Mouse (Mus musculus): ENCODE measurements around the gene Ift43. TPM values are rescaled to one million over a fixed set of nuclear protein-coding genes. Genes with fewer than 3 reads are reported as not detected.

Gene Ift43
- total and polyA plus RNA-seq, 3 experiments: 0.42 to 1.9 TPM; not detected in 1

GRCm38 (mm10) chr12:86203443-86204057 is 121.2 kb downstream of the Ift43 start:
- Histone ChIP-seq H3K36me3 (ENCODE audit: control insufficient read depth in 1 of 2, insufficient read depth in 2 of 2, low read length in 2 of 2) (no peaks in the 10 kb centered on the region), H3K9ac (ENCODE audit: control insufficient read depth, low read depth, low read length, poor library complexity, severe bottlenecking) (no peak overlapping the region), H3K79me2 (ENCODE audit: control insufficient read depth, insufficient read depth, low read length, poor library complexity) (no peaks in the 10 kb centered on the region), H3K4me1 (ENCODE audit: control insufficient read depth in 1 of 2, insufficient read depth in 2 of 2, low read length in 2 of 2) (no peaks in the 10 kb centered on the region), H3K9me3 (replicated peaks; ENCODE audit: insufficient read depth, low read length) (no peaks in the 10 kb centered on the region), H3K27ac (ENCODE audit: control insufficient read depth, low read depth, low read length) (no peak overlapping the region), H3K27me3 (ENCODE audit: control insufficient read depth in 1 of 2, insufficient read depth in 2 of 2, low read length in 2 of 2) (no peaks in the 10 kb centered on the region), H3K4me3 (ENCODE audit: control insufficient read depth in 1 of 2, insufficient read depth in 1 of 2, low read depth in 2 of 2, low read length in 2 of 2) (no peak overlapping the region)
- no peak for DNase-seq (ENCODE audit: low read depth, low spot score)
- TF ChIP-seq NELFE (IDR thresholded peaks at IDR 0.05; ENCODE audit: low read depth, low read length) (no peak), CHD2 (IDR thresholded peaks at IDR 0.05; ENCODE audit: low read length) (no peak), GATA1 (IDR thresholded peaks at IDR 0.05; ENCODE audit: low read depth, low read length) (no peak), MYC (IDR thresholded peaks at IDR 0.05; ENCODE audit: low read depth, low read length) (no peak), ETS1 (IDR thresholded peaks at IDR 0.05; ENCODE audit: low read depth, low read length) (no peak), HCFC1 (IDR thresholded peaks at IDR 0.05; ENCODE audit: low read depth, low read length) (no peak), GABPA (IDR thresholded peaks at IDR 0.05; ENCODE audit: low read depth, low read length) (no peak), SMC3 (IDR thresholded peaks at IDR 0.05; ENCODE audit: low read depth, low read length) (no peak), CHD1 (IDR thresholded peaks at IDR 0.05; ENCODE audit: low read depth, low read length) (no peak), USF2 (IDR thresholded peaks at IDR 0.05; ENCODE audit: borderline replicate concordance in 1 of 2, insufficient read depth in 1 of 2, low read depth in 1 of 2, low read length in 2 of 2) (no peak), EP300 (IDR thresholded peaks at IDR 0.05; ENCODE audit: low read depth in 1 of 2, low read length in 2 of 2) (no peak), BHLHE40 (IDR thresholded peaks at IDR 0.05; ENCODE audit: borderline replicate concordance, low read depth, low read length) (no peak), ZC3H11A (IDR thresholded peaks at IDR 0.05; ENCODE audit: low read depth, low read length) (no peak), ZMIZ1 (IDR thresholded peaks at IDR 0.05; ENCODE audit: low read depth, low read length) (no peak), TBP (IDR thresholded peaks at IDR 0.05; ENCODE audit: low read depth, low read length) (no peak), RCOR1 (IDR thresholded peaks at IDR 0.05; ENCODE audit: low read depth, low read length) (no peak), USF1 (IDR thresholded peaks at IDR 0.05; ENCODE audit: low read depth, low read length) (no peak), SIN3A (IDR thresholded peaks at IDR 0.05; ENCODE audit: low read length) (no peak), ZNF384 (IDR thresholded peaks at IDR 0.05; ENCODE audit: low read depth, low read length) (no peak), CTCF (IDR thresholded peaks at IDR 0.05 in 2 of 3, conservative IDR thresholded peaks at IDR 0.05 in 1 of 3; ENCODE audit: control insufficient read depth in 1 of 3, insufficient read depth in 1 of 3, low read depth in 2 of 3, low read length in 3 of 3, poor library complexity in 1 of 3, severe bottlenecking in 1 of 3) (no peak)

- H3K27me3 ChIP-seq (ENCODE audit: control insufficient read depth in 1 of 2, insufficient read depth in 2 of 2, low read length in 2 of 2): no peaks in the 10 kb centered on the region
- TF ChIP-seq ZNF384 (IDR thresholded peaks at IDR 0.05; ENCODE audit: low read depth, low read length) (no peak), ETS1 (IDR thresholded peaks at IDR 0.05; ENCODE audit: low read depth, low read length) (no peak), POLR2A (IDR thresholded peaks at IDR 0.05; ENCODE audit: control insufficient read depth in 1 of 2, insufficient read depth in 1 of 2, low read depth in 1 of 2, low read length in 2 of 2, poor library complexity in 1 of 2) (no peak), MAX (IDR thresholded peaks at IDR 0.05; ENCODE audit: low read length) (no peak), MAZ (IDR thresholded peaks at IDR 0.05; ENCODE audit: low read depth, low read length) (no peak), TBP (IDR thresholded peaks at IDR 0.05; ENCODE audit: low read depth, low read length) (no peak), HCFC1 (IDR thresholded peaks at IDR 0.05; ENCODE audit: low read depth, low read length) (no peak), MXI1 (IDR thresholded peaks at IDR 0.05; ENCODE audit: low read depth, low read length) (no peak), MEF2A (IDR thresholded peaks at IDR 0.05; ENCODE audit: extremely low read depth, insufficient replicate concordance, low read depth, low read length, poor library complexity, severe bottlenecking) (no peak), SIN3A (IDR thresholded peaks at IDR 0.05; ENCODE audit: low read length) (no peak), TAL1 (IDR thresholded peaks at IDR 0.05; ENCODE audit: low read length) (no peak), TCF12 (IDR thresholded peaks at IDR 0.05; ENCODE audit: low read depth, low read length) (no peak), NRF1 (IDR thresholded peaks at IDR 0.05; ENCODE audit: insufficient read depth, low read depth, low read length, poor library complexity, severe bottlenecking) (no peak)
- DNase-seq (ENCODE audit: low read depth, low spot score): no peak
- H3K4me3 ChIP-seq (ENCODE audit: control insufficient read depth in 1 of 2, insufficient read depth in 1 of 2, low read depth in 2 of 2, low read length in 2 of 2): no peak overlapping the region
- H3K9me3 ChIP-seq (replicated peaks; ENCODE audit: insufficient read depth, low read length): no peaks in the 10 kb centered on the region
- no peaks in the 10 kb centered on the region for H3K36me3 ChIP-seq (ENCODE audit: control insufficient read depth in 1 of 2, insufficient read depth in 2 of 2, low read length in 2 of 2)
- no peaks in the 10 kb centered on the region for H3K4me1 ChIP-seq (ENCODE audit: control insufficient read depth in 1 of 2, insufficient read depth in 2 of 2, low read length in 2 of 2)
- no peaks in the 10 kb centered on the region for H3K79me2 ChIP-seq (ENCODE audit: control insufficient read depth, insufficient read depth, low read length, poor library complexity)
- H3K27ac ChIP-seq (ENCODE audit: control insufficient read depth, low read depth, low read length): no peak overlapping the region
- no peak overlapping the region for H3K9ac ChIP-seq (ENCODE audit: control insufficient read depth, low read depth, low read length, poor library complexity, severe bottlenecking)
These were observed 128.8 kb downstream of the Ift43 start for GRCm38 (mm10) chr12:86211099-86211520.

Data from MEL (cell line).